Mouse (Mus musculus) inflammation-experienced regulatory T-cells, adult 6 months (primary cell): ENCODE data around the gene Mcemp1. TPM values are rescaled to one million over a fixed set of nuclear protein-coding genes. Genes with fewer than 3 reads are reported as not detected.

ENCODE experiments used
- polyA plus RNA-seq, 3 experiments: library from polyadenylated mRNA; unstranded; fragments of 100-300 nt; shearing (Covaris generic); gene quantifications; one replicate each; pipeline ENCODE4 v1.2.1; 2017

Gene Mcemp1
- polyA plus RNA-seq, 3 experiments from 2014 or later, result 0.48 TPM; not detected in 2

Other genes starting within 250 kb of the Mcemp1 start
- 10 to 100 TPM in 2 of 3 experiments, 1 to 10 TPM in 1; 9.0 to 20.4 (median 16.7) TPM for gene Pex11g, start 198.1 kb upstream of the Mcemp1 start, polyA plus RNA-seq
- not detected for gene Tex45, start 194.9 kb upstream of the Mcemp1 start, polyA plus RNA-seq
- under 1 TPM in 2 of 3 experiments, not detected in 1; 0.60 to 0.86 TPM for gene Zfp358, start 172.6 kb upstream of the Mcemp1 start, polyA plus RNA-seq
- gene Mcoln1, start 165.3 kb upstream of the Mcemp1 start, polyA plus RNA-seq, result 10 to 100 TPM; 15.3 to 26.3 (median 24.0) TPM
- gene Pnpla6, start 150.4 kb upstream of the Mcemp1 start, polyA plus RNA-seq, result 10 to 100 TPM; 20.6 to 32.6 (median 27.7) TPM
- gene C330021F23Rik, start 97.8 kb upstream of the Mcemp1 start, polyA plus RNA-seq, result under 1 TPM in 1 of 3 experiments, not detected in 2; 0.74 TPM
- gene Camsap3, start 78.5 kb upstream of the Mcemp1 start, polyA plus RNA-seq, result not detected
- gene Xab2, start 44.4 kb upstream of the Mcemp1 start, polyA plus RNA-seq, result 10 to 100 TPM; 58.7 to 87.4 (median 83.2) TPM
- 100 to 1,000 TPM; 122 to 150 (median 138) TPM for gene Pet100, start 44.2 kb upstream of the Mcemp1 start, polyA plus RNA-seq
- not detected for gene Pcp2, start 40.2 kb upstream of the Mcemp1 start, polyA plus RNA-seq
- 100 to 1,000 TPM; 180 to 262 (median 191) TPM for gene Stxbp2, start 34.8 kb upstream of the Mcemp1 start, polyA plus RNA-seq
- not detected for gene Retn, start 10.0 kb upstream of the Mcemp1 start, polyA plus RNA-seq
- not detected for gene Fcor, start 6.6 kb downstream of the Mcemp1 start, polyA plus RNA-seq
- 10 to 100 TPM; 19.6 to 27.0 (median 23.3) TPM for gene Trappc5, start 10.5 kb downstream of the Mcemp1 start, polyA plus RNA-seq
- gene Fcer2a, start 28.4 kb downstream of the Mcemp1 start, polyA plus RNA-seq, result 1 to 10 TPM in 2 of 3 experiments, under 1 TPM in 1; 0.85 to 1.9 (median 1.9) TPM
- not detected for gene Clec4g, start 54.9 kb downstream of the Mcemp1 start, polyA plus RNA-seq
- 1 to 10 TPM in 2 of 3 experiments, not detected in 1; 1.1 to 2.6 TPM for gene Cd209a, start 83.2 kb downstream of the Mcemp1 start, polyA plus RNA-seq
- gene Cd209e, start 188.6 kb downstream of the Mcemp1 start, polyA plus RNA-seq, result not detected
- gene Cd209d, start 212.8 kb downstream of the Mcemp1 start, polyA plus RNA-seq, result under 1 TPM in 1 of 3 experiments, not detected in 2; 0.55 TPM